Comparison of ENCODE assay signal across 18 mouse cellular contexts in genomic region chr14:102516765-102517164, GRCm38 (mm10).
DNase-seq lines count a peak whose midpoint lies in the region; ATAC-seq lines count a peak whose summit lies in the region.
"Had no signal": no experiment of that assay in that cellular context is flagged by ENCODE, and none has a peak within 500 bp of the region (broad histone marks: within the 10 kb centered on the region; RNA-seq: fewer than 3 reads in every experiment).

No protein-coding gene starts in this region.

- no peak overlapping the region for H3K4me2 ChIP-seq in midbrain, embryonic 12.5 days (replicated peaks)
- no peak overlapping the region for H3K4me2 ChIP-seq in midbrain, embryonic 15.5 days
- H3K4me2 ChIP-seq in hindbrain, embryonic 14.5 days (replicated peaks) = no peak overlapping the region
- H3K4me2 ChIP-seq: embryonic facial prominence, embryonic 15.5 days; liver, embryonic 13.5 days; neural tube, embryonic 12.5 days had no signal

- no peak overlapping the region for H3K9ac ChIP-seq in midbrain, embryonic 12.5 days (replicated peaks)
- no peak overlapping the region for H3K9ac ChIP-seq in midbrain, embryonic 15.5 days
- H3K9ac ChIP-seq in hindbrain, embryonic 14.5 days = no peak overlapping the region
- H3K9ac ChIP-seq: embryonic facial prominence, embryonic 15.5 days; liver, embryonic 13.5 days; neural tube, embryonic 12.5 days had no signal

- H3K27me3 ChIP-seq in midbrain, embryonic 12.5 days = no peaks in the 10 kb centered on the region
- no peaks in the 10 kb centered on the region for H3K27me3 ChIP-seq in midbrain, embryonic 15.5 days (replicated peaks)
- no peaks in the 10 kb centered on the region for H3K27me3 ChIP-seq in hindbrain, embryonic 14.5 days (ENCODE audit: control insufficient read depth, insufficient read depth, low read length)
- H3K27me3 ChIP-seq: embryonic facial prominence, embryonic 15.5 days; liver, embryonic 13.5 days; neural tube, embryonic 12.5 days had no signal

- no peaks in the 10 kb centered on the region for H3K4me1 ChIP-seq in midbrain, embryonic 12.5 days
- 0 out of 2 replicates have a peak, but pooled peaks cover 5% of the 10 kb centered on the region for H3K4me1 ChIP-seq in midbrain, embryonic 15.5 days
- H3K4me1 ChIP-seq in hindbrain, embryonic 14.5 days (replicated peaks; ENCODE audit: control insufficient read depth, insufficient read depth, low read length) = no peaks in the 10 kb centered on the region
- H3K4me1 ChIP-seq: embryonic facial prominence, embryonic 15.5 days; liver, embryonic 13.5 days; neural tube, embryonic 12.5 days had no signal

- no peak overlapping the region for H3K4me3 ChIP-seq in midbrain, embryonic 12.5 days
- no peak overlapping the region for H3K4me3 ChIP-seq in midbrain, embryonic 15.5 days
- H3K4me3 ChIP-seq in hindbrain, embryonic 14.5 days (replicated peaks; ENCODE audit: low read length) = no peak overlapping the region
- H3K4me3 ChIP-seq: embryonic facial prominence, embryonic 15.5 days; liver, embryonic 13.5 days; neural tube, embryonic 12.5 days had no signal

- no peaks in the 10 kb centered on the region for H3K9me3 ChIP-seq in midbrain, embryonic 12.5 days
- H3K9me3 ChIP-seq in midbrain, embryonic 15.5 days = no peaks in the 10 kb centered on the region
- no peaks in the 10 kb centered on the region for H3K9me3 ChIP-seq in hindbrain, embryonic 14.5 days (ENCODE audit: control insufficient read depth, low read length)
- H3K9me3 ChIP-seq: embryonic facial prominence, embryonic 15.5 days; liver, embryonic 13.5 days; neural tube, embryonic 12.5 days had no signal

- H3K27ac ChIP-seq in midbrain, embryonic 12.5 days (replicated peaks) = no peak overlapping the region
- H3K27ac ChIP-seq in midbrain, embryonic 15.5 days = no peak overlapping the region
- H3K27ac ChIP-seq in hindbrain, embryonic 14.5 days = no peak overlapping the region
- H3K27ac ChIP-seq: embryonic facial prominence, embryonic 15.5 days; liver, embryonic 13.5 days; neural tube, embryonic 12.5 days; stomach, postnatal 0 days had no signal

- no peaks in the 10 kb centered on the region for H3K36me3 ChIP-seq in midbrain, embryonic 12.5 days
- no peaks in the 10 kb centered on the region for H3K36me3 ChIP-seq in midbrain, embryonic 15.5 days (replicated peaks)
- no peaks in the 10 kb centered on the region for H3K36me3 ChIP-seq in hindbrain, embryonic 14.5 days (replicated peaks; ENCODE audit: control insufficient read depth, insufficient read depth)
- H3K36me3 ChIP-seq: embryonic facial prominence, embryonic 15.5 days; G1E; liver, embryonic 13.5 days; neural tube, embryonic 12.5 days had no signal

- 0 out of 2 replicates have a peak, but pooled peaks have one; percentile 34 for ATAC-seq in midbrain, embryonic 12.5 days (ENCODE audit: low FRiP score, low read depth)
- no peak; the same call in 1 of the 2 replicates for ATAC-seq in midbrain, embryonic 15.5 days (replicated peaks)
- no peak; the same call in 1 of the 2 replicates for ATAC-seq in hindbrain, embryonic 14.5 days (ENCODE audit: low FRiP score)
- ATAC-seq: activated CD4-positive, CD25-positive, alpha-beta regulatory T cell, adult 4 months; intestine, embryonic 16.5 days had no signal

- WGBS in midbrain, embryonic 12.5 days = 7% methylated on average over 2 of the region's 2 CpGs
- WGBS in midbrain, embryonic 15.5 days = 2% methylated on average over 2 of the region's 2 CpGs
- 1% methylated on average over 2 of the region's 2 CpGs for WGBS in hindbrain, embryonic 14.5 days

- peak; percentile 39 for DNase-seq in embryo, embryonic 10 days (ENCODE audit: low spot score)
- DNase-seq in embryo, embryonic 9.5 days (ENCODE audit: extremely low spot score) = no peak
- DNase-seq in hindbrain, embryonic 14.5 days (ENCODE audit: low spot score) = peak; percentile 36
- no peak for DNase-seq in ovary, postnatal 36 days (ENCODE audit: low spot score)
- DNase-seq in kidney, adult 9 months = no peak
- no peak for DNase-seq in gastrocnemius, postnatal 10 days
- DNase-seq: heart, adult 11 months; heart, postnatal 10 days; liver, embryonic 13.5 days; spleen, adult 18-20 months had no signal

Comparison
In these comparisons a context has a peak if more than half of its experiments do, and no peak if none do; other contexts are left out.
1. DNase-seq: peak in embryo, embryonic 10 days (single experiment) and hindbrain, embryonic 14.5 days (single experiment); none in embryo, embryonic 9.5 days (single experiment), ovary, postnatal 36 days (single experiment), kidney, adult 9 months (single experiment) and gastrocnemius, postnatal 10 days (single experiment).